Mouse (Mus musculus): ENCODE results near the gene Foxn3.

Foxn3 gene

GRCm38 (mm10) chr12:99408089-99408488 is 155.3 kb downstream of the Foxn3 start:
- DNase-seq: no peak

DNA sequence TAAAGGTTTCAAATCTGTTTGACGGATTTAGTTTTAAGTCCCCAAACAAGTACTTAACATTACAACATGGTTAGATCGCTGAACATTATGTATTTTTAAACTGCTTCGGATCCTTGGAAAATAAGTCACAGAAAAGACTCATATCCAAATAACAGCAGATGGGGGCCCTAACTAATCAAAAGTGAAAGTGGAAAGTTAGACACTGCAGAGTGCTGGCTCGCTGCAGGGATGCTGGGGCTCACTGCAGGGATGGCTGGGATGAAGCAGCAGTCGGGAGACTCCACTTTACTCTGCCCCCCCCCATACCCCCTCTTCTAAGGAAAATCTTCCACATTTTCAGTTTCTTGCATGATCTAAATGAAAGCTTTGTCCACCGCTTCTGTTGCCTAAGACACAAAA is 156.1 kb downstream of the Foxn3 start:
- DNase-seq: peak; percentile 26

- DNase-seq: peak; percentile 29
These were observed 156.6 kb downstream of the Foxn3 start for GRCm38 (mm10) chr12:99406697-99407317.

GRCm38 (mm10) chr12:99406254-99406653 is 157.1 kb downstream of the Foxn3 start:
- DNase-seq: peak; percentile 57

- DNase-seq: no peak
These were observed 158.0 kb downstream of the Foxn3 start for GRCm38 (mm10) chr12:99405401-99405800.

DNA sequence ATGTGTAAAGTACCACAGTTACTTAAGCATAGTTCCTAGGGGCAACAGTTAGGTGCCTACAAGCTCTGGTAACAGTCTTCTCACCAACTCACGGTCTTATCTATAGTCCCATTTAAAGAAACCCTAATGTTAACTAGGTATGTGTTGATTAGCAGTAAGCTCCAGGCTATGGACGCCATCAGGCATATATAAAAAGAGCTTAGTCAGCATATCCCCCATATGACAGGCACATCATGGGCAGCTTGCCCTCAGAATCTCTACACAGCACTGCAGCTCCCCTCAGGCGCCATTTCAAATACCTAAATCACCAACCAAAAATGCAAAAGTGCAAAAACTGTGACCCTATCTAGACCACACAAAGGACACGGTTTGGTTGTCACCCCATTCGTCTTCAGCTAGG is 160.4 kb downstream of the Foxn3 start:
- DNase-seq: no peak

- no peak for DNase-seq
These were observed 162.5 kb downstream of the Foxn3 start for GRCm38 (mm10) chr12:99400907-99401306.

GRCm38 (mm10) chr12:99399575-99399974 is 163.8 kb downstream of the Foxn3 start:
- no peak for DNase-seq

- DNase-seq: no peak
These were observed 166.9 kb downstream of the Foxn3 start for GRCm38 (mm10) chr12:99396461-99396860.

DNA sequence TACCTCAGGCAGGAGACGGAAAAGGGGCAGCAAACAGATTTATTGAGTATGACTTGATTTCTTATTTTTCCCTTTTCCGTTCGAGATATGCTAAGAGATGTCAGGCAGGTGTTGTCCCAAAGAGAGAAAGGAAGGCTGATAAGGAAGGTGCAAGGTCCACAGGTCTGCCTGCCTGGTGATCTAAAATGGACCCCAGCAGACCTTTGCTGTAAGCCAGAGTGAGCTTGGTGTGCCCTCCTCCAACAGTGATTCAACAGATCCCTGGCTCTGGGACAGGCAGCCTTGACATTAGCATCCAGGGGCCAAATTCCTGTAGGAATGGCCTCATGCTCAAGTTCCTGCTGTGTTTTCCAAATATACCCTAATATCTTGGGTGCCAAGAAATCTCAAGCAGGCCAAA is 168.3 kb downstream of the Foxn3 start:
- DNase-seq: no peak

DNA sequence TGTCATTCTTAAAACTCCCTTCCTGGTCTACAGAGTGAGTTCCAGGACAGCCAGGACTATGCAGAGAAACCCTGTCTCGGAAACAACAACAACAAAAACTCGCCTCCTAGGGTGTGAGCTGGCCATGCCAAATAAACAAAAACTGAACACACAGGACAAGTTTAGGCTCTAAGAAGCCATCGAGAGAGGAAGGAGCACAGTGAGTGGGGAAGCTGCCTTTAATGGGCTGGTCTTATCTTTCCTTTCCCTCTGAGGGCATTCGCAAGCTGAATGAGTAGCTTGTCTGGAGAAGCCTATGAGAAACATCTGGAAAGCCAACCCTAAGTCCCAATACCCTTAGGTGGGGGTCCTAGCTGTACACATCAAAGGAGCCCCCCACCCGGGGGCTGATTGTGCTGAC is 168.7 kb downstream of the Foxn3 start:
- DNase-seq: no peak

- DNase-seq: no peak
These were observed 169.3 kb downstream of the Foxn3 start for GRCm38 (mm10) chr12:99393867-99394630.

GRCm38 (mm10) chr12:99392944-99393866 is 170.2 kb downstream of the Foxn3 start:
- DNase-seq: peak; percentile 86

GRCm38 (mm10) chr12:99391942-99392880 is 171.2 kb downstream of the Foxn3 start:
- DNase-seq: peak; percentile 100

DNA sequence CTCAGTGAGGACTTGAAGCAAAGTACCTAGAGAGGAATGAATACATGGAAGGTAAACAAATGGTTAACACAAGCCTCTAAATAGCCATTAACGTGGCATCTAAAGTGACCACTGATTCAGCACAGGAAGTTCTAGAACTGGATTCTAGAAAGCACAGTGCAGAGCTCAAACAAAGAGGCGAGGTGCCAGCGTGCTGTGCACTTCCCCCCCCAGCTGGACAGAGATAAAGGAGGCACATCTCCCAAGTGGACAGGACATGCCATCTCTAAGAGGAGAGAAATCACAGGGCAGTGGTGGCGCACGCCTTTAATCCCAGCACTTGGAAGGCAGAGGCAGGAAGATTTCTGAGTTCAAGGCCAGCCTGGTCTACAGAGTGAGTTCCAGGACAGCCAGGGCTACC is 173.0 kb downstream of the Foxn3 start:
- no peak for DNase-seq

DNA sequence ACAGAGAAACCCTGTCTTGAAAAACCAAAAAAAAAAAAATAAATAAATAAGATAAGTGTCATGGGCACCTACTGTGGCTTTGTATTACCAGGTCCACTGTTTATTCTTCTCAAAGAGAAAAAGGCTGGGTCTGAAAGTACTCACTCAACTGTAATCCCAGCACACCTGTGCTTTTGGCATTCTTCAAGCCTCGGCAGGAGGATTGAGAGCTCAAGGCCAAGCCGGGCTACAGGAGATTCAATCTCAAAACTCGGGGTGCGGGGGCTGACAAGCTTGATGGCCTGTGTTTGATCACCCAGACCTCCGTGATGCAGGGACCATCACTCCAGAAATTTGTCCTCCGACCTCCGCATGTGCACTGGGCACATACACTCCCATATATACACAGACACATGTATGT is 174.1 kb downstream of the Foxn3 start:
- DNase-seq: no peak

DNA sequence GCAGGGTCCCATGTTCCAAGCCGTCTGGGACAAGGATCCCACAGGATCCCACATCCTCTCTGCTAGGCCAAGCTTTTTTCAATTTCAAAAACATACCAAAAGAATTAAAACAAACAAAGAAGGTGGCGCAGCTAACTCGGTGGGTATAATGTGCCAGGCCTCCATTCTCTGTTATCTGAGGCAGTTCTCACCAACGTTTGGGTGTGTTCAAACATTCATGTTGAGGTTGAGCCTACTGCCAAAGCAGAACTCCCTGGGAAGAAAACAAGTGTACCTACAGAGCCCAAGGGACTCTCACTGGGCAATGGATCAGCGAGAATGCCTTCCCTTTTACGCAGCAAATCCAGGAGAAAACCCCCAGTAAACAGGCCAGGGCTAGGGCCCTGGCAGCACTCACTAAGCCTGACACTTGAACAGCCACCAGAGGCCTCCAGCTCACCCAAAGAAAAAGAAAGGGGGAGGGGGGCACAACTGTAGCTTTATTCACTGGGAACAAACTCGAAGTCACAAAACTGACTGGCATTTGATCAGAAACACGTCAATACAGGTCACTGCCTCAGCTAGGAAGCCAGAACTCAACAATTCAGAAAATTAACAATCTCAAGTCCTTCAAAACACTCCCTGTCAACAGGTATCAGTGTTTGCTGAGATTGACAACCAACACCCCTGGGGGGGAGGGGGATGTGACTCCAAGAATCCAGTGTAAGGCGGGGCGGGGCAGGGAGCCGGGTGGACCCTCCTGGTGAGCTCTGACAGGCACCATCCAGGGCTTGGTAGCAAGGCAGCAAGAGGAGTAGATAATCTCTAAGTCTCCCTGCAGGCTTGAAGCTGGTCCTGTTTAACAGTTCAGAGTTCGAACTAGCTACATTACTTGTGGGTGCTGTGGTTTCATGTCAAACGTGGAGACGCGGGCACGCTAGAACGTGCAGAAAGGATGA is 177.2 kb downstream of the Foxn3 start:
- no peak for DNase-seq

DNA sequence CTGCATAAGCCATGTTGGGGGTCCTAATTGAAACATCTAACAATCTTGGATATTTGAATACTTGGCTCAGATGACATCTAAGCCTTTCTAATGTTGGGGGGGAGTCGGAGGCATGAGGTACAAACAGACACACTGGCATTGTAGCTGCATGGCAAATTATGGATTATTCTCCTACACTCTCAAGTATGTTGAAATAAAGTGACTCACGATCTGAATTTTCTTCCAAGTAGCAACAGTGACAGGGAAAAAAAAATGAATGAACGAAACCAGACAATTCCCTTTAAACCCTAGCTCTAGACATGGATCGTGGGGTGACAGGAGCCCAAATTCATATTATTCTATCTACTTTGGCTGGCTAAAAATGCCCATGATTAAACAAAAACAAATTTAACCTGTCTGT is 178.3 kb downstream of the Foxn3 start:
- DNase-seq: no peak

DNA sequence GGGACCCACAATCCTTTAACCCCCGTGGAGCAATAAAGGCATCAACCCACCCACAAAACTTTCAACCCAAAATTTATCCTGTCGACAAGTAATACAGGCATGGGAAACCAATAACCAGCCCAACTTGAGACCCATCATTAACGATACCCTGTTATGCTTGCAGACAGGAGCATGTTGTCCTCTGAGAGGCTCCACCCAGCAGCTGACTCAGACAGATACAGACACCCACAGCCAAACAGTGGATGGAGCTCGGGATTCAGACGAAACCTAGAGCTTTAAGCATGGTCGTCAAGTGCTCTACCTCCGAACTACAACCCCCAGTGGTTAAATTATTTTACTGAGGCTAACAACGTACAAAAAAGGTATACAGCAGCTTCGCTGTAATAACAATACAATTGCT is 182.1 kb downstream of the Foxn3 start:
- DNase-seq: no peak

DNA sequence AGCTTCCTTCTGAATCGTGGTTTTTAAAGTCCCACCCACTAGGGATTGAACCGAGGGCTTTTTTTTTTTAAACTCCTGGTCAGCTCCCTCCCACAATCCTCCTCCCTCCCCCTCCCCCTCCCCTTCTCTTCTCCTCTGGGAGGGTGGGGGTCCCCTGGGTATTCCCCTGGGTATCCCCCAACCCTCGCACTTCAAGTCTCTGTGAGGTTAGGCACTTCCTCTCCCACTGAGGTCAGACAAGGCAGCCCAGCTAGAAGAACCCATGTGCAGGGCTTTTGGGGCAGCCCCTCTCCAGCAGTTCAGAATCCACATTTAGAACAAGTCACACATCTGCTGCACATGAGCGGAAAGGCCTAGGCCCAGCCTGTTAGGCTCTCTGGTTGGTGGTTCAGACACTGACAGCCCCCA is 182.5 kb downstream of the Foxn3 start:
- peak; percentile 23 for DNase-seq

GRCm38 (mm10) chr12:99380124-99380523 is 183.3 kb downstream of the Foxn3 start:
- DNase-seq: no peak

Measured in thymus, postnatal 14 days (tissue).